Mouse (Mus musculus) MEL (cell line): Measurements from ENCODE around the gene Fbrsl1. TPM values are rescaled to one million over a fixed set of nuclear protein-coding genes. Genes with fewer than 3 reads are reported as not detected.

Experiments used
- DNase-seq: peaks from one replicate; pipeline ENCODE4 v3.0.0; 2011; ENCODE audit warnings: low read depth, low spot score
- H3K27ac ChIP-seq: 2 replicates; pipeline ENCODE4 v1.5.1; 2012; ENCODE audit warnings: low read depth, mild to moderate bottlenecking, control low read depth, low read length, moderate library complexity; ENCODE audit not compliant: control insufficient read depth
- H3K27me3 ChIP-seq, 2 experiments: fragments of 150-350 bp in 1 of 2; sonication (generic) in 1 of 2; 2 replicates each; pipeline ENCODE4 v1.6.1; 2012; ENCODE audit warnings: low read length in 2 of 2, mild to moderate bottlenecking in 2 of 2, improper control_type of control experiment in 1 of 2, moderate library complexity in 1 of 2; ENCODE audit not compliant: insufficient read depth in 2 of 2, control insufficient read depth in 1 of 2
- H3K36me3 ChIP-seq, 2 experiments: 2 replicates each; pipeline ENCODE4 v1.6.1; 2012 to 2014; ENCODE audit warnings: low read length in 2 of 2, improper control_type of control experiment in 1 of 2, inconsistent platforms in 1 of 2, mild to moderate bottlenecking in 1 of 2; ENCODE audit not compliant: insufficient read depth in 2 of 2, control insufficient read depth in 1 of 2
- H3K4me1 ChIP-seq, 2 experiments: fragments of 150-350 bp in 1 of 2; sonication (generic) in 1 of 2; 2 replicates each; pipeline ENCODE4 v1.6.1; 2012; ENCODE audit warnings: low read length in 2 of 2, improper control_type of control experiment in 1 of 2, mild to moderate bottlenecking in 1 of 2; ENCODE audit not compliant: insufficient read depth in 2 of 2, control insufficient read depth in 1 of 2
- H3K4me3 ChIP-seq, 2 experiments: fragments of 150-350 bp in 1 of 2; sonication (generic) in 1 of 2; 2 replicates each; pipeline ENCODE4 v1.5.1; 2012; ENCODE audit warnings: low read depth in 2 of 2, low read length in 2 of 2, mild to moderate bottlenecking in 2 of 2, moderate library complexity in 2 of 2, control low read depth in 1 of 2, improper control_type of control experiment in 1 of 2; ENCODE audit not compliant: control insufficient read depth in 1 of 2, insufficient read depth in 1 of 2
- H3K79me2 ChIP-seq: 2 replicates; pipeline ENCODE4 v1.6.1; 2012; ENCODE audit warnings: mild to moderate bottlenecking, low read length, moderate library complexity; ENCODE audit not compliant: control insufficient read depth, poor library complexity, insufficient read depth
- H3K9ac ChIP-seq: 2 replicates; pipeline ENCODE4 v1.6.1; 2012; ENCODE audit warnings: low read depth, mild to moderate bottlenecking, control low read depth, low read length, moderate library complexity; ENCODE audit not compliant: control insufficient read depth, poor library complexity, severe bottlenecking
- H3K9me3 ChIP-seq: fragments of 150-350 bp; sonication (generic); replicated peaks from 2 replicates; pipeline ENCODE4 v1.6.1; 2012; ENCODE audit warnings: mild to moderate bottlenecking, low read length, improper control_type of control experiment, moderate library complexity; ENCODE audit not compliant: insufficient read depth
- BHLHE40 ChIP-seq: IDR thresholded peaks from 2 replicates; pipeline ENCODE4 v1.6.1; 2012; ENCODE audit warnings: low read depth, mild to moderate bottlenecking, inconsistent platforms, low read length, improper control_type of control experiment, borderline replicate concordance
- CHD1 ChIP-seq: IDR thresholded peaks from 2 replicates; pipeline ENCODE4 v1.6.1; 2012; ENCODE audit warnings: low read depth, mild to moderate bottlenecking, inconsistent platforms, low read length, improper control_type of control experiment
- CHD2 ChIP-seq: IDR thresholded peaks from 2 replicates; pipeline ENCODE4 v1.6.1; 2011; ENCODE audit warnings: low read length, improper control_type of control experiment
- CTCF ChIP-seq, 3 experiments: IDR thresholded peaks in 2 of 3; conservative IDR thresholded peaks in 1 of 3; 2 replicates each; pipeline ENCODE4 v1.5.1; 2011 to 2012; ENCODE audit warnings: low read length in 3 of 3, low read depth in 2 of 3, mild to moderate bottlenecking in 2 of 3, improper control_type of control experiment in 1 of 3, inconsistent platforms in 1 of 3, mixed read lengths in 1 of 3, moderate library complexity in 1 of 3; ENCODE audit not compliant: control insufficient read depth in 1 of 3, insufficient read depth in 1 of 3, poor library complexity in 1 of 3, severe bottlenecking in 1 of 3
- EP300 ChIP-seq, 2 experiments: IDR thresholded peaks; 2 replicates each; pipeline ENCODE4 v1.6.1; 2011; ENCODE audit warnings: improper control_type of control experiment in 2 of 2, low read length in 2 of 2, low read depth in 1 of 2, mild to moderate bottlenecking in 1 of 2
- ETS1 ChIP-seq: IDR thresholded peaks from 2 replicates; pipeline ENCODE4 v1.6.1; 2012; ENCODE audit warnings: low read depth, mild to moderate bottlenecking, inconsistent platforms, low read length, improper control_type of control experiment, moderate library complexity
- GABPA ChIP-seq: IDR thresholded peaks from 2 replicates; pipeline ENCODE4 v1.6.1; 2012; ENCODE audit warnings: low read depth, mild to moderate bottlenecking, inconsistent platforms, low read length, improper control_type of control experiment, moderate library complexity
- GATA1 ChIP-seq: IDR thresholded peaks from 2 replicates; pipeline ENCODE4 v1.6.1; 2011; ENCODE audit warnings: low read depth, low read length, improper control_type of control experiment
- HCFC1 ChIP-seq: IDR thresholded peaks from 2 replicates; pipeline ENCODE4 v1.6.1; 2012; ENCODE audit warnings: low read depth, mild to moderate bottlenecking, inconsistent platforms, low read length, improper control_type of control experiment, moderate library complexity
- JUND ChIP-seq: IDR thresholded peaks from 2 replicates; pipeline ENCODE4 v1.6.1; 2011; ENCODE audit warnings: low read depth, mild to moderate bottlenecking, improper control_type of control experiment, low read length
- KAT2A ChIP-seq: conservative IDR thresholded peaks from 2 replicates; pipeline ENCODE4 v1.6.1; 2012; ENCODE audit warnings: low read depth, low read length, improper control_type of control experiment, inconsistent platforms
- MAFK ChIP-seq: IDR thresholded peaks from 2 replicates; pipeline ENCODE4 v1.6.1; 2011; ENCODE audit warnings: low read depth, mild to moderate bottlenecking, low read length, improper control_type of control experiment, borderline replicate concordance
- MAX ChIP-seq: IDR thresholded peaks from 2 replicates; pipeline ENCODE4 v1.6.1; 2011; ENCODE audit warnings: low read length, improper control_type of control experiment
- MAZ ChIP-seq: IDR thresholded peaks from 2 replicates; pipeline ENCODE4 v1.6.1; 2012; ENCODE audit warnings: low read depth, mild to moderate bottlenecking, inconsistent platforms, low read length, improper control_type of control experiment
- MXI1 ChIP-seq: IDR thresholded peaks from 2 replicates; pipeline ENCODE4 v1.6.1; 2011; ENCODE audit warnings: mild to moderate bottlenecking, low read depth, low read length, improper control_type of control experiment
- MYB ChIP-seq: IDR thresholded peaks from 2 replicates; pipeline ENCODE4 v1.6.1; 2011; ENCODE audit warnings: mild to moderate bottlenecking, low read depth, low read length, improper control_type of control experiment
- NELFE ChIP-seq: IDR thresholded peaks from 2 replicates; pipeline ENCODE4 v1.6.1; 2011; ENCODE audit warnings: low read depth, low read length, improper control_type of control experiment
- NRF1 ChIP-seq: IDR thresholded peaks from 2 replicates; pipeline ENCODE4 v1.6.1; 2014; ENCODE audit warnings: low read depth, mild to moderate bottlenecking, inconsistent platforms, low read length, improper control_type of control experiment, moderate library complexity; ENCODE audit not compliant: poor library complexity, insufficient read depth, severe bottlenecking
- POLR2A ChIP-seq, 2 experiments: IDR thresholded peaks; 2 replicates each; pipeline ENCODE4 v1.6.1; 2011 to 2012; ENCODE audit warnings: low read length in 2 of 2, mild to moderate bottlenecking in 2 of 2, control low read depth in 1 of 2, improper control_type of control experiment in 1 of 2, low read depth in 1 of 2, moderate library complexity in 1 of 2; ENCODE audit not compliant: control insufficient read depth in 1 of 2, insufficient read depth in 1 of 2, poor library complexity in 1 of 2
- POLR2AphosphoS2 ChIP-seq: IDR thresholded peaks from 2 replicates; pipeline ENCODE4 v1.6.1; 2011; ENCODE audit warnings: low read length, improper control_type of control experiment
- POLR2AphosphoS5 ChIP-seq: IDR thresholded peaks from 2 replicates; pipeline ENCODE4 v1.6.1; 2012; ENCODE audit warnings: low read depth, borderline replicate concordance, mild to moderate bottlenecking, inconsistent platforms, low read length, moderate library complexity, mixed read lengths
- SIN3A ChIP-seq: IDR thresholded peaks from 2 replicates; pipeline ENCODE4 v1.6.1; 2012; ENCODE audit warnings: low read length, improper control_type of control experiment, inconsistent platforms
- TAL1 ChIP-seq: IDR thresholded peaks from 2 replicates; pipeline ENCODE4 v1.6.1; 2012; ENCODE audit warnings: mild to moderate bottlenecking, inconsistent platforms, low read length, moderate library complexity, mixed read lengths
- TCF12 ChIP-seq: IDR thresholded peaks from 2 replicates; pipeline ENCODE4 v1.6.1; 2014; ENCODE audit warnings: low read depth, mild to moderate bottlenecking, inconsistent platforms, low read length, improper control_type of control experiment, moderate library complexity
- ZKSCAN1 ChIP-seq: IDR thresholded peaks from 2 replicates; pipeline ENCODE4 v1.6.1; 2012; ENCODE audit warnings: low read depth, mild to moderate bottlenecking, inconsistent platforms, low read length, improper control_type of control experiment, moderate library complexity
- polyA plus RNA-seq, 2 experiments: library from polyadenylated mRNA; stranded (reverse) in 1 of 2; unstranded in 1 of 2; fragments of >175 nt in 1 of 2; fragments of >200 nt in 1 of 2; gene quantifications; 2 replicates each; pipeline versions ENCODE4 v1.2.1 to v1.2.4; 2012; ENCODE audit warnings: low replicate concordance in 2 of 2, low read depth in 1 of 2; ENCODE audit not compliant: insufficient read length in 2 of 2, insufficient read depth in 1 of 2, missing spikeins in 1 of 2
- total RNA-seq: library from RNA; depleted of rRNA; stranded (reverse); fragments of 300-350 nt; gene quantifications from 2 replicates; pipeline ENCODE4 v1.2.3, GENCODE M21; 2012

Fbrsl1 gene
- total and polyA plus RNA-seq, 3 experiments, result 12.7 to 56.1 TPM; not detected in 1

DNA sequence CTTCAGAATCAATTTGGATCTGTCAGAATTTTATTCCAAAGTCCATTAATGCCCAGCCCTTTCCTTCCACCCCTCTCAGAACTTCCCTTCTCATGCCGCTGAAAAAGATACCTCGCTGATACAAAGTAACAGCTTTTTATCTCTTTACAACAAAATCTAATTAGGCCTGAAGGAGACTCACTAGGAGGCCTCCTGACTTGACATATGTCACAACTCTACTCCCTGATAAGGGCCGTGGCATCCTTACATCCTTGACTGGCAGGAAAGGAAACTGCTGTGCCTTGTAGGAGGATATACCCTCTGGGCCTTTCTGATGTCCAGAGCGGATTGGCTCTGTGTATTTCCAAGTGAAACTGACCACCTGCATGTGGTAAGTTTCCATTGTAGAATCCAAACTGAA lies 41.3 kb upstream of the Fbrsl1 start:
- Histone ChIP-seq H3K27ac (no peak overlapping the region; the same call in 1 of the 2 replicates), H3K9ac (no peak overlapping the region), H3K79me2 (no peaks in the 10 kb centered on the region), H3K4me1 (peaks cover 15 to 49% of the 10 kb centered on the region in 2 experiments), H3K27me3 (no peaks in the 10 kb centered on the region), H3K4me3 (no peak overlapping the region), H3K36me3 (peaks cover 0 to 42% of the 10 kb centered on the region in 2 experiments; a peak in 2 of 4 replicates), H3K9me3 (no peaks in the 10 kb centered on the region)
- TF ChIP-seq NRF1 (no peak), TCF12 (peak; percentile 43; the same call in 1 of the 2 replicates), POLR2A (IDR thresholded peaks at IDR 0.05; ENCODE audit: control insufficient read depth in 1 of 2, insufficient read depth in 1 of 2, low read depth in 1 of 2, low read length in 2 of 2, poor library complexity in 1 of 2) (no peak), TAL1 (peak; percentile 22; the same call in 1 of the 2 replicates), MXI1 (no peak), POLR2AphosphoS5 (no peak), CHD2 (no peak), GATA1 (peak; percentile 78), ETS1 (peak; percentile 41; the same call in 1 of the 2 replicates), POLR2AphosphoS2 (no peak), HCFC1 (no peak), MAFK (no peak), MAX (no peak), SIN3A (0 out of 2 replicates have a peak, but pooled peaks have one; percentile 23), CTCF (IDR thresholded peaks at IDR 0.05 in 2 of 3, conservative IDR thresholded peaks at IDR 0.05 in 1 of 3; ENCODE audit: control insufficient read depth in 1 of 3, insufficient read depth in 1 of 3, low read depth in 2 of 3, low read length in 3 of 3, poor library complexity in 1 of 3, severe bottlenecking in 1 of 3) (no peak), EP300 (IDR thresholded peaks at IDR 0.05; ENCODE audit: low read depth in 1 of 2, low read length in 2 of 2) (peak; percentile 45 to 65; a peak in 3 of 4 replicates), GABPA (no peak)
- DNase-seq, result peak; percentile 58

DNA sequence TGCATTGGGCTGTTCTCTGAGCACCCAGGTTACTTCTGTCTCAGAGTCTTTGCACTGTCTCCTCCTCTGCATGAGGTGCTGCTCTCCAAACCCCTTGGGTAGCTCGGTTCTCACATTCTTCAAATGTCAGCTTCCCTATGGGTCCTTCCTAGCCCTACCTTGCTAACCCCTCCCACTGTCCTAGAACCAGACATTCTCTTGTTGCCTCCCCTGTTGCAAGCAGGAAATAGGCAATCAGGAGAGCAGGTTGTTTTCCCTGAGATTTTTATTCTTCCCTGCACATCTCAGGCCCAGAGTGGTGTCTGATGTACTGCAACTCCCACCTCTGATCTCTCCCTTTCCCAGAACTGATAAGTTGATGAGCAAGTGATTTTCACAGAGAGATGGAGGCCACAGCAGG lies 39.6 kb upstream of the Fbrsl1 start:
- Histone ChIP-seq H3K4me3 (no peak overlapping the region), H3K36me3 (peaks cover 0 to 42% of the 10 kb centered on the region in 2 experiments; a peak in 2 of 4 replicates), H3K27me3 (no peaks in the 10 kb centered on the region), H3K79me2 (no peaks in the 10 kb centered on the region), H3K27ac (no peak overlapping the region), H3K9me3 (no peaks in the 10 kb centered on the region), H3K9ac (no peak overlapping the region), H3K4me1 (peaks cover 15 to 50% of the 10 kb centered on the region in 2 experiments)
- TF ChIP-seq BHLHE40 (no peak), JUND (no peak), ETS1 (no peak), NELFE (no peak), GATA1 (no peak), HCFC1 (no peak), MYB (no peak), CHD2 (no peak), KAT2A (no peak), POLR2A (IDR thresholded peaks at IDR 0.05; ENCODE audit: control insufficient read depth in 1 of 2, insufficient read depth in 1 of 2, low read depth in 1 of 2, low read length in 2 of 2, poor library complexity in 1 of 2) (no peak), ZKSCAN1 (no peak), CHD1 (no peak), TCF12 (no peak), MAZ (no peak), CTCF (IDR thresholded peaks at IDR 0.05 in 2 of 3, conservative IDR thresholded peaks at IDR 0.05 in 1 of 3; ENCODE audit: control insufficient read depth in 1 of 3, insufficient read depth in 1 of 3, low read depth in 2 of 3, low read length in 3 of 3, poor library complexity in 1 of 3, severe bottlenecking in 1 of 3) (no peak)
- DNase-seq, result no peak
